Mouse (Mus musculus): Measurements from ENCODE around the gene Arhgap35.

GRCm38 (mm10) chr7:16629598-16630296, 15.0 kb upstream of the Arhgap35 start:
- peak; percentile 88 for TF ChIP-seq CTCF (IDR thresholded peaks at IDR 0.05; ENCODE audit: low read depth)
- no peak for TF ChIP-seq EP300 (IDR thresholded peaks at IDR 0.05; ENCODE audit: low read depth)
